Mouse (Mus musculus) embryonic stem cell, embryonic (primary cell): ENCODE results near the gene Larp1.

Experiments
- CTCF ChIA-PET, 4 experiments: fragments of 300-600 bp in 2 of 4; fragments of 350-600 bp in 2 of 4; sonication (Branson Sonifier 250); formaldehyde crosslinking; loops; one replicate each; lab custom pipeline; 2022; ENCODE audit warnings: inconsistent platforms in 2 of 4; lab: Charles Lee
- POLR2A ChIA-PET, 4 experiments: fragments of 300-600 bp in 2 of 4; fragments of 350-600 bp in 2 of 4; sonication (Branson Sonifier 250); formaldehyde crosslinking; loops; one replicate each; lab custom pipeline; 2022; ENCODE audit warnings: antibody characterized with exemption in 4 of 4, inconsistent platforms in 1 of 4; lab: Charles Lee

Gene Larp1

GRCm38 (mm10) chr11:58009051-58009515, at the start of gene Larp1:
Gene Larp1 (plus strand): TSS chr11:58009064.
- ChIA-PET CTCF (interaction anchor here in 1 of 4 experiments (1.4 to 1.6 kb wide), 2 partner anchors 9 to 20 kb away, joined by 4 to 5 read pairs; no protein-coding TSS in a partner anchor), POLR2A (interaction anchor here in 3 of 4 experiments (0.5 to 21.1 kb wide), 22 partner anchors 9 to 1639 kb away, joined by 3 to 394 read pairs (median 8); partner anchors contain the start of gene Cnot8 (in 3 of the 3))

- ChIA-PET POLR2A (interaction anchor here in 2 of 4 experiments (0.6 to 4.7 kb wide), 5 partner anchors 9 to 211 kb away, joined by 3 to 33 read pairs (median 3); partner anchors contain the start of gene Mrpl22 (in 1 of the 2)), CTCF (interaction anchor here in 1 of 4 experiments (1.5 kb wide), 1 partner anchor 138 kb away, joined by 4 read pairs; no protein-coding TSS in a partner anchor)
Measured at GRCm38 (mm10) chr11:57959924-57960323, 48.9 kb upstream of the Larp1 start.

GRCm38 (mm10) chr11:57962382-57963285, 46.2 kb upstream of the Larp1 start:
- ChIA-PET CTCF (interaction anchor here in 3 of 4 experiments (0.5 to 1.9 kb wide), 4 partner anchors 8 to 61 kb away, joined by 4 to 5 read pairs (median 4); no protein-coding TSS in a partner anchor), POLR2A (interaction anchor here in 3 of 4 experiments (0.5 to 4.0 kb wide), 17 partner anchors 8 to 180 kb away, joined by 3 to 23 read pairs (median 4); partner anchors contain the start of gene Gm12248 (in 1 of the 3))

- ChIA-PET POLR2A (interaction anchor here in 3 of 4 experiments (0.6 to 4.0 kb wide), 8 partner anchors 7 to 144 kb away, joined by 3 to 23 read pairs (median 6); partner anchors contain the start of gene Gm12248 (in 1 of the 3)), CTCF (interaction anchor here in 2 of 4 experiments (0.6 to 1.9 kb wide), 2 partner anchors 10 to 66 kb away, joined by 4 to 5 read pairs; no protein-coding TSS in a partner anchor)
Measured at GRCm38 (mm10) chr11:57963291-57963870, 45.5 kb upstream of the Larp1 start.

- ChIA-PET CTCF (interaction anchor here in 2 of 4 experiments (0.6 kb wide), 4 partner anchors 168 to 418 kb away, joined by 3 read pairs; no protein-coding TSS in a partner anchor), POLR2A (interaction anchor here in 2 of 4 experiments (0.8 to 1.2 kb wide), 3 partner anchors 9 to 43 kb away, joined by 3 read pairs; no protein-coding TSS in a partner anchor)
Measured at GRCm38 (mm10) chr11:57966630-57967029, 42.2 kb upstream of the Larp1 start.

GRCm38 (mm10) chr11:57968301-57968700, 40.6 kb upstream of the Larp1 start:
- POLR2A ChIA-PET, result interaction anchor here in 3 of 4 experiments (0.6 to 4.1 kb wide), 4 partner anchors 9 to 117 kb away, joined by 3 to 33 read pairs (median 6); no protein-coding TSS in a partner anchor
- CTCF ChIA-PET, result interaction anchor here in 1 of 4 experiments (0.6 kb wide), 2 partner anchors 110 to 145 kb away, joined by 3 read pairs; no protein-coding TSS in a partner anchor

GRCm38 (mm10) chr11:57970541-57970940, 38.3 kb upstream of the Larp1 start:
- ChIA-PET POLR2A (interaction anchor here (0.6 to 7.4 kb wide), 61 partner anchors 8 to 1812 kb away, joined by 3 to 76 read pairs (median 5); partner anchors contain the start of genes Cnot8 (in 1 of the 4), Gm12248 (in 1 of the 4), Sh3bp5l (in 1 of the 4) and Zfp672 (in 1 of the 4)), CTCF (interaction anchor here in 3 of 4 experiments (0.6 to 2.1 kb wide), 13 partner anchors 8 to 958 kb away, joined by 3 to 10 read pairs (median 4); no protein-coding TSS in a partner anchor)

- POLR2A ChIA-PET, result interaction anchor here in 3 of 4 experiments (0.5 to 7.4 kb wide), 12 partner anchors 10 to 665 kb away, joined by 3 to 76 read pairs (median 6); no protein-coding TSS in a partner anchor
- CTCF ChIA-PET, result interaction anchor here in 3 of 4 experiments (0.7 to 1.6 kb wide), 3 partner anchors 42 to 162 kb away, joined by 3 read pairs; no protein-coding TSS in a partner anchor
Measured at GRCm38 (mm10) chr11:57973001-57973912, 35.6 kb upstream of the Larp1 start.

GRCm38 (mm10) chr11:57973913-57974234, 35.0 kb upstream of the Larp1 start:
- ChIA-PET POLR2A (interaction anchor here in 2 of 4 experiments (1.2 to 7.4 kb wide), 10 partner anchors 9 to 63 kb away, joined by 3 to 76 read pairs (median 6); no protein-coding TSS in a partner anchor), CTCF (interaction anchor here in 1 of 4 experiments (1.6 kb wide), 1 partner anchor 65 kb away, joined by 3 read pairs; no protein-coding TSS in a partner anchor)

- ChIA-PET POLR2A (interaction anchor here in 3 of 4 experiments (0.5 to 7.4 kb wide), 13 partner anchors 7 to 466 kb away, joined by 3 to 76 read pairs (median 4); no protein-coding TSS in a partner anchor), CTCF (interaction anchor here in 3 of 4 experiments (0.5 to 0.7 kb wide), 4 partner anchors 14 to 250 kb away, joined by 3 to 4 read pairs (median 3); no protein-coding TSS in a partner anchor)
Measured at GRCm38 (mm10) chr11:57975876-57976275, 33.0 kb upstream of the Larp1 start.

- ChIA-PET POLR2A (interaction anchor here in 1 of 4 experiments (0.8 kb wide), 1 partner anchor 115 kb away, joined by 3 read pairs; the partner anchor contains the start of gene Gm12248), CTCF (interaction anchor here in 1 of 4 experiments (1.3 kb wide), 1 partner anchor 61 kb away, joined by 3 read pairs; no protein-coding TSS in a partner anchor)
Measured at GRCm38 (mm10) chr11:57977681-57978080, 31.2 kb upstream of the Larp1 start.

GRCm38 (mm10) chr11:57979621-57980020, 29.2 kb upstream of the Larp1 start:
- CTCF ChIA-PET, result no interaction called here
- POLR2A ChIA-PET, result interaction anchor here (0.7 to 8.9 kb wide), 8 partner anchors 7 to 37 kb away, joined by 3 to 76 read pairs (median 4); no protein-coding TSS in a partner anchor

- POLR2A ChIA-PET, result interaction anchor here in 3 of 4 experiments (0.6 to 8.9 kb wide), 10 partner anchors 9 to 184 kb away, joined by 3 to 76 read pairs (median 6); no protein-coding TSS in a partner anchor
- CTCF ChIA-PET, result interaction anchor here in 3 of 4 experiments (0.6 to 1.0 kb wide), 3 partner anchors 9 to 432 kb away, joined by 3 to 10 read pairs (median 3); no protein-coding TSS in a partner anchor
Measured at GRCm38 (mm10) chr11:57981083-57981809, 27.6 kb upstream of the Larp1 start.

GRCm38 (mm10) chr11:57983480-57984342, 25.2 kb upstream of the Larp1 start:
- ChIA-PET CTCF (interaction anchor here (0.5 to 0.6 kb wide), 7 partner anchors 10 to 262 kb away, joined by 3 to 10 read pairs (median 4); no protein-coding TSS in a partner anchor), POLR2A (interaction anchor here (0.6 to 8.9 kb wide), 14 partner anchors 8 to 182 kb away, joined by 3 to 76 read pairs (median 4); no protein-coding TSS in a partner anchor)
